Comparison of ENCODE assay signal across 23 mouse cellular contexts in the genomic region with DNA sequence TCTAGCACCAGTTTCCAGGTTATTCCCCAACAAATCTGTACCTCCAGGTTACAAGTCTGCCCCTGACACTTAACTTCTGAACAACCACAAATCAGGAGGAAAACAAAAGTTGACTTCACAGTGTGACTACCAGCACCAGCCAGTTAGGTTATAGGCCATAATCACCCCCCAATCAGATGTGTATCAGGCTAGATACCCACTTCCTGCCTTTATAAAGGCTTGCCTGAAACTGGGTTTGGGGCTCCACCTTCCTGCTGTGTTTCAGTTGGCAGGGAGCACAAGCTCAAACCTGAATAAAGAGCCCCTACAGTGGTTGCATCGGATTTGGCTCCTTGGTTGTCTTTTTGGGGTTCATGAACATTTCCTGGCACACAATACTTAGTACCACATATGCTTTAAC. TPM values are rescaled to one million over a fixed set of nuclear protein-coding genes. Genes with fewer than 3 reads are reported as not detected.
DNase-seq lines count a peak whose midpoint lies in the region; ATAC-seq and TF ChIP-seq lines count a peak whose summit lies in the region.
"Had no signal": no experiment of that assay in that cellular context is flagged by ENCODE, and none has a peak within 500 bp of the region (broad histone marks: within the 10 kb centered on the region; RNA-seq: fewer than 3 reads in every experiment).

No protein-coding gene starts in this region.

- DNase-seq in thymus, adult 2 months = peak; percentile 9
- DNase-seq in thymus, adult 18-20 months = no peak
- peak; percentile 35 for DNase-seq in ZHBTc4 (ENCODE audit: low read depth, low spot score)
- DNase-seq in thymus, postnatal 0 days (ENCODE audit: low spot score) = peak; percentile 58
- DNase-seq in natural killer cell, adult 2 months (ENCODE audit: low spot score in 2 of 2) = no peak
- DNase-seq in adrenal gland, postnatal 25 days = no peak
- DNase-seq: adrenal gland, adult 8-10 months; cerebellum, adult 9-11 months; forebrain, postnatal 0 days; gastrocnemius, postnatal 14 days; heart, adult 11 months; heart, postnatal 10 days; kidney, adult 9 months; kidney, postnatal 14 days; liver; lung, postnatal 36 days; right cerebral cortex, postnatal 14 days had no signal

- H3K4me3 ChIP-seq in thymus, adult 2 months (ENCODE audit: control insufficient read depth, insufficient read depth, low read length) = no peak overlapping the region
- H3K4me3 ChIP-seq: embryonic facial prominence, embryonic 10.5 days; limb, embryonic 10.5 days; liver, embryonic 15.5 days; lung, embryonic 15.5 days; neural tube, embryonic 12.5 days had no signal

- WGBS in thymus, adult 2 months = 9% methylated on average over 1 of the region's 1 CpGs

- no peak for TF ChIP-seq CTCF in thymus, adult 2 months (IDR thresholded peaks at IDR 0.05; ENCODE audit: borderline replicate concordance, control insufficient read depth, extremely low read depth, insufficient read depth, low read length, poor library complexity)

- H3K27me3 ChIP-seq in thymus, adult 2 months (ENCODE audit: control insufficient read depth, insufficient read depth, low read length) = no peaks in the 10 kb centered on the region
- H3K27me3 ChIP-seq: liver, embryonic 15.5 days; lung, embryonic 15.5 days; neural tube, embryonic 12.5 days had no signal

- ATAC-seq in monocyte, adult 5-6 weeks (replicated peaks; ENCODE audit: insufficient number of reproducible peaks, low FRiP score, low TSS enrichment, poor library complexity, severe bottlenecking) = no peak
- ATAC-seq: forebrain, postnatal 0 days had no signal

- no peaks in the 10 kb centered on the region for H3K36me3 ChIP-seq in thymus, adult 2 months (ENCODE audit: control insufficient read depth, insufficient read depth, low read length)
- H3K36me3 ChIP-seq: embryonic facial prominence, embryonic 10.5 days; limb, embryonic 10.5 days; liver, embryonic 15.5 days; lung, embryonic 15.5 days; neural tube, embryonic 12.5 days had no signal

- no peak overlapping the region for H3K27ac ChIP-seq in thymus, adult 2 months (ENCODE audit: control insufficient read depth, insufficient read depth, low read length)
- H3K27ac ChIP-seq: embryonic facial prominence, embryonic 10.5 days; limb, embryonic 10.5 days; liver, embryonic 15.5 days; lung, embryonic 15.5 days; neural tube, embryonic 12.5 days had no signal

- H3K4me1 ChIP-seq in thymus, adult 2 months (replicated peaks; ENCODE audit: control insufficient read depth, insufficient read depth, low read length) = peaks cover 4% of the 10 kb centered on the region; the same call in 1 of the 2 replicates
- H3K4me1 ChIP-seq: embryonic facial prominence, embryonic 10.5 days; limb, embryonic 10.5 days; liver, embryonic 15.5 days; lung, embryonic 15.5 days; neural tube, embryonic 12.5 days had no signal

- TF ChIP-seq POLR2A in thymus, adult 2 months (IDR thresholded peaks at IDR 0.05; ENCODE audit: control insufficient read depth, extremely low read depth, insufficient read depth, low read length, poor library complexity) = no peak

RNA-seq across cellular contexts. Expression of a gene that starts 37.3 kb away (rescaled TPM):
- 10.7 and 12.3 TPM in 2 replicates for polyA plus RNA-seq in thymus, adult 2 months (2012; rRNA removed)
- polyA plus RNA-seq in thymus, postnatal 0 days (2015; fragmentation: Nextera tagmentation; extraction: Ambion mirVana) = 43.4 and 47.4 TPM in 2 replicates
- 173 to 225 TPM (median 174 TPM) in 3 replicates for total RNA-seq in monocyte, adult 5-6 weeks (2017)
- total RNA-seq in adrenal gland, postnatal 25 days (2021) = 52.2 and 66.2 TPM in 2 replicates

Comparison
In these comparisons a context has a peak if more than half of its experiments do, and no peak if none do; other contexts are left out.
1. DNase-seq: peak in thymus, adult 2 months (single experiment), ZHBTc4 (single experiment) and thymus, postnatal 0 days (single experiment); none in thymus, adult 18-20 months (0 of 2), natural killer cell, adult 2 months (0 of 2) and adrenal gland, postnatal 25 days (single experiment).